Mouse (Mus musculus) kidney, embryonic 15.5 days (tissue): ENCODE data around the gene Rdh7. TPM values are rescaled to one million over a fixed set of nuclear protein-coding genes. Genes with fewer than 3 reads are reported as not detected.
A peak's percentile ranks its signal among the peaks of the same experiment; 100 is the strongest.
"Not testable (repeated sequence)": the region's sequence is repeated elsewhere in the genome, so short reads cannot be mapped to it uniquely, and the experiment has no call there.

Experiments used
- ATAC-seq: fragments of 200-750 bp; cut with Nextera tagmentation; replicated peaks from 2 replicates; pipeline ENCODE4 v1.8.0; 2017; ENCODE audit warnings: moderate TSS enrichment; ENCODE audit not compliant: low FRiP score
- H3K27ac ChIP-seq: fragments of 300-500 bp; sonication (generic); 2 replicates; pipeline ENCODE4 v1.5.1; 2015; ENCODE audit warnings: mild to moderate bottlenecking, inconsistent platforms
- H3K27me3 ChIP-seq: fragments of 300-500 bp; sonication (generic); 2 replicates; pipeline ENCODE4 v1.6.1; 2015; ENCODE audit warnings: inconsistent platforms
- H3K36me3 ChIP-seq: fragments of 300-500 bp; sonication (generic); 2 replicates; pipeline ENCODE4 v1.6.1; 2015; ENCODE audit warnings: inconsistent platforms
- H3K4me1 ChIP-seq: fragments of 300-500 bp; sonication (generic); 2 replicates; pipeline ENCODE4 v1.6.1; 2015; ENCODE audit warnings: inconsistent platforms
- H3K4me2 ChIP-seq: fragments of 300-500 bp; sonication (generic); 2 replicates; pipeline ENCODE4 v1.6.1; 2015; ENCODE audit warnings: moderate library complexity, mild to moderate bottlenecking, inconsistent platforms
- H3K4me3 ChIP-seq: fragments of 300-500 bp; sonication (generic); replicated peaks from 2 replicates; pipeline ENCODE4 v1.5.1; 2015; ENCODE audit warnings: mild to moderate bottlenecking, inconsistent platforms
- H3K9ac ChIP-seq: fragments of 300-500 bp; sonication (generic); 2 replicates; pipeline ENCODE4 v1.6.1; 2015; ENCODE audit warnings: mild to moderate bottlenecking, inconsistent platforms
- H3K9me3 ChIP-seq: fragments of 300-500 bp; sonication (generic); replicated peaks from 2 replicates; pipeline ENCODE4 v1.6.1; 2016; ENCODE audit warnings: inconsistent platforms
- WGBS: fragments of 180-500 bp; shearing (Covaris S2); methylation state at CpG from one replicate; pipeline ENCODE4 v1.1.7; 2015; ENCODE audit warnings: mixed read lengths; 5-methylcytosine and 5-hydroxymethylcytosine counted together
- polyA plus RNA-seq: library from polyadenylated mRNA; unstranded; fragments of >200 nt; fragmentation: Nextera tagmentation; extraction: Ambion mirVana; gene quantifications from 2 replicates; pipeline ENCODE4 v1.2.1, GENCODE M21; 2015

Gene Rdh7
- polyA plus RNA-seq, 1 experiment from 2014 or later: not detected

GRCm38 (mm10) chr10:127886551-127886950 is 2.1 kb downstream of the Rdh7 start:
- ATAC-seq: no peak
- Histone ChIP-seq H3K4me3 (no peak overlapping the region), H3K9me3 (no peaks in the 10 kb centered on the region), H3K27me3 (no peaks in the 10 kb centered on the region), H3K9ac (no peak overlapping the region), H3K4me1 (0 out of 2 replicates have a peak, but pooled peaks cover 4% of the 10 kb centered on the region), H3K4me2 (no peak overlapping the region), H3K36me3 (no peaks in the 10 kb centered on the region), H3K27ac (no peak overlapping the region)
- 62% methylated on average over 1 of the region's 1 CpGs for WGBS

- Histone ChIP-seq H3K36me3 (no peaks in the 10 kb centered on the region), H3K4me1 (peaks cover 6% of the 10 kb centered on the region), H3K9ac (no peak overlapping the region), H3K9me3 (no peaks in the 10 kb centered on the region), H3K27ac (no peak overlapping the region), H3K4me3 (no peak overlapping the region), H3K27me3 (no peaks in the 10 kb centered on the region), H3K4me2 (no peak overlapping the region)
- ATAC-seq: no peak
- 94% methylated on average over 4 of the region's 4 CpGs for WGBS
Measured at GRCm38 (mm10) chr10:127881041-127881440, 7.6 kb downstream of the Rdh7 start.

GRCm38 (mm10) chr10:127879155-127879688 is 9.4 kb downstream of the Rdh7 start:
- Histone ChIP-seq H3K4me2 (no peak overlapping the region), H3K9me3 (no peaks in the 10 kb centered on the region), H3K4me1 (peaks cover 6% of the 10 kb centered on the region), H3K4me3 (no peak overlapping the region), H3K36me3 (no peaks in the 10 kb centered on the region), H3K27me3 (no peaks in the 10 kb centered on the region), H3K9ac (no peak overlapping the region), H3K27ac (no peak overlapping the region)
- 81% methylated on average over 3 of the region's 3 CpGs for WGBS
- ATAC-seq: peak; percentile 34

- Histone ChIP-seq H3K9me3 (no peaks in the 10 kb centered on the region), H3K4me1 (peaks cover 6% of the 10 kb centered on the region), H3K9ac (no peak overlapping the region), H3K4me2 (no peak overlapping the region), H3K27me3 (no peaks in the 10 kb centered on the region), H3K36me3 (no peaks in the 10 kb centered on the region), H3K27ac (peak overlapping the region; percentile 28; the same call in 1 of the 2 replicates), H3K4me3 (no peak overlapping the region)
- WGBS: 73% methylated on average over 3 of the region's 3 CpGs
- ATAC-seq: no peak
Measured at GRCm38 (mm10) chr10:127878262-127879057, 10.2 kb downstream of the Rdh7 start.

GRCm38 (mm10) chr10:127877681-127878080 is 10.9 kb downstream of the Rdh7 start:
- peak; percentile 90 for ATAC-seq
- WGBS: 56% methylated on average over 2 of the region's 2 CpGs
- Histone ChIP-seq H3K36me3 (no peaks in the 10 kb centered on the region), H3K4me2 (no peak overlapping the region), H3K4me1 (peaks cover 6% of the 10 kb centered on the region), H3K27me3 (no peaks in the 10 kb centered on the region), H3K4me3 (no peak overlapping the region), H3K9ac (no peak overlapping the region), H3K9me3 (no peaks in the 10 kb centered on the region), H3K27ac (peak overlapping the region; percentile 28; the same call in 1 of the 2 replicates)

GRCm38 (mm10) chr10:127872484-127872883 is 16.1 kb downstream of the Rdh7 start:
- H3K9ac ChIP-seq: no peak overlapping the region
- no peaks in the 10 kb centered on the region for H3K36me3 ChIP-seq
- peaks cover 4% of the 10 kb centered on the region; the same call in 1 of the 2 replicates for H3K4me1 ChIP-seq
- no peaks in the 10 kb centered on the region for H3K27me3 ChIP-seq
- no peak for ATAC-seq
- H3K4me3 ChIP-seq: no peak overlapping the region
- no peaks in the 10 kb centered on the region; the same call in 1 of the 2 replicates for H3K9me3 ChIP-seq
- 65% methylated on average over 4 of the region's 4 CpGs for WGBS
- H3K4me2 ChIP-seq: no peak overlapping the region
- H3K27ac ChIP-seq: no peak overlapping the region

- no peak for ATAC-seq
- no peak within 1 kb of the TSS for H3K27ac ChIP-seq
- 86% methylated on average over 3 of the region's 3 CpGs for WGBS
- no peaks in the 10 kb centered on the region for H3K27me3 ChIP-seq
- H3K4me1 ChIP-seq: no peaks in the 10 kb centered on the region
- H3K9me3 ChIP-seq: no peaks in the 10 kb centered on the region; the same call in 1 of the 2 replicates
- H3K36me3 ChIP-seq: no peaks in the 10 kb centered on the region
- no peak within 1 kb of the TSS for H3K9ac ChIP-seq
- no peak within 1 kb of the TSS for H3K4me3 ChIP-seq
- H3K4me2 ChIP-seq: no peak within 1 kb of the TSS
Measured at GRCm38 (mm10) chr10:127866232-127866631, 22.4 kb downstream of the Rdh7 start, which contains the start of gene Rdh16f2. Rdh16f2 (plus strand) TSS chr10:127866474.

GRCm38 (mm10) chr10:127864931-127865330 is 23.7 kb downstream of the Rdh7 start:
- Histone ChIP-seq H3K36me3 (no peaks in the 10 kb centered on the region), H3K9me3 (no peaks in the 10 kb centered on the region; the same call in 1 of the 2 replicates), H3K27ac (no peak overlapping the region), H3K27me3 (no peaks in the 10 kb centered on the region), H3K4me2 (no peak overlapping the region), H3K9ac (no peak overlapping the region), H3K4me1 (no peaks in the 10 kb centered on the region), H3K4me3 (no peak overlapping the region)
- ATAC-seq: no peak

GRCm38 (mm10) chr10:127856376-127856775 is 32.2 kb downstream of the Rdh7 start:
- no peak for ATAC-seq

GRCm38 (mm10) chr10:127849628-127850027 is 39.0 kb downstream of the Rdh7 start, which contains the start of gene Rdh19:
Rdh19 (plus strand) TSS chr10:127849928.
- Histone ChIP-seq H3K4me1 (no peaks in the 10 kb centered on the region; the same call in 1 of the 2 replicates), H3K36me3 (no peaks in the 10 kb centered on the region), H3K4me2 (no peak within 1 kb of the TSS), H3K4me3 (no peak within 1 kb of the TSS), H3K9ac (no peak within 1 kb of the TSS), H3K9me3 (no peaks in the 10 kb centered on the region), H3K27me3 (no peaks in the 10 kb centered on the region), H3K27ac (no peak within 1 kb of the TSS)
- WGBS: 72% methylated on average over 1 of the region's 1 CpGs
- ATAC-seq: no peak

More at GRCm38 (mm10) chr10:127856376-127856775, 32.2 kb downstream of the Rdh7 start:
- Histone ChIP-seq H3K4me2 (no peak overlapping the region), H3K4me3 (no peak overlapping the region), H3K9me3 (no peaks in the 10 kb centered on the region), H3K9ac (no peak overlapping the region), H3K27me3 (no peaks in the 10 kb centered on the region), H3K36me3 (no peaks in the 10 kb centered on the region), H3K27ac (no peak overlapping the region), H3K4me1 (no peaks in the 10 kb centered on the region)

- WGBS: 83% methylated on average over 1 of the region's 1 CpGs
- no peaks in the 10 kb centered on the region; the same call in 1 of the 2 replicates for H3K4me1 ChIP-seq
- H3K4me3 ChIP-seq: no peak overlapping the region
- H3K27ac ChIP-seq: peak overlapping the region; percentile 49
- no peak overlapping the region for H3K9ac ChIP-seq
- no peaks in the 10 kb centered on the region for H3K27me3 ChIP-seq
- ATAC-seq: peak; percentile 71; the same call in 1 of the 2 replicates
- H3K9me3 ChIP-seq: no peaks in the 10 kb centered on the region
- H3K4me2 ChIP-seq: no peak overlapping the region
- H3K36me3 ChIP-seq: no peaks in the 10 kb centered on the region
Measured at GRCm38 (mm10) chr10:127848089-127848488, 40.5 kb downstream of the Rdh7 start.

- not testable (repeated sequence) for H3K4me3 ChIP-seq, H3K9ac ChIP-seq, H3K9me3 ChIP-seq, H3K36me3 ChIP-seq, H3K4me2 ChIP-seq, ATAC-seq, H3K27ac ChIP-seq, H3K27me3 ChIP-seq, H3K4me1 ChIP-seq
- WGBS: 70% methylated on average over 5 of the region's 5 CpGs
Measured at GRCm38 (mm10) chr10:127845945-127846344, 42.7 kb downstream of the Rdh7 start.
